Mouse (Mus musculus): ENCODE measurements around the gene Ppwd1. TPM values are rescaled to one million over a fixed set of nuclear protein-coding genes. Genes with fewer than 3 reads are reported as not detected.

The Ppwd1 gene
- polyA plus RNA-seq, 1 experiment from 2014 or later, result 12.5 TPM

GRCm38 (mm10) chr13:104171711-104172110 lies 56.9 kb downstream of the Ppwd1 start:
- Histone ChIP-seq H3K4me1 (replicated peaks) (peaks cover 5% of the 10 kb centered on the region), H3K36me3 (peaks cover 46% of the 10 kb centered on the region), H3K9me3 (0 out of 2 replicates have a peak, but pooled peaks cover 3% of the 10 kb centered on the region), H3K27me3 (ENCODE audit: insufficient read depth, poor library complexity, severe bottlenecking) (no peaks in the 10 kb centered on the region), H3K4me3 (no peak overlapping the region), H3K27ac (no peak overlapping the region)
- DNase-seq (ENCODE audit: low spot score), result no peak
- 92% methylated on average over 5 of the region's 5 CpGs for WGBS

- no peak overlapping the region for H3K27ac ChIP-seq
- H3K4me3 ChIP-seq, result no peak overlapping the region
- WGBS, result 97% methylated on average over 1 of the region's 1 CpGs
- H3K36me3 ChIP-seq, result peaks cover 67% of the 10 kb centered on the region
- no peak for DNase-seq (ENCODE audit: low spot score)
- no peaks in the 10 kb centered on the region for H3K27me3 ChIP-seq (ENCODE audit: insufficient read depth, poor library complexity, severe bottlenecking)
- no peaks in the 10 kb centered on the region for H3K9me3 ChIP-seq
- H3K4me1 ChIP-seq (replicated peaks), result no peaks in the 10 kb centered on the region
These were observed 73.0 kb downstream of the Ppwd1 start for GRCm38 (mm10) chr13:104155686-104156085.

Other genes with a start within 250 kb of the Ppwd1 start
- 15.8 and 19.3 TPM in 2 replicates for gene Nln, start 119.2 kb downstream of the Ppwd1 start, polyA plus RNA-seq (2016; fragmentation: Nextera tagmentation; extraction: Ambion mirVana)
- 12.4 and 22.1 TPM in 2 replicates for gene Sgtb, start 119.1 kb downstream of the Ppwd1 start, polyA plus RNA-seq (2016; fragmentation: Nextera tagmentation; extraction: Ambion mirVana)
- 71.7 and 84.6 TPM in 2 replicates for gene Trappc13, start 50.4 kb downstream of the Ppwd1 start, polyA plus RNA-seq (2016; fragmentation: Nextera tagmentation; extraction: Ambion mirVana)
- 17.8 and 18.0 TPM in 2 replicates for gene Trim23, start 50.0 kb downstream of the Ppwd1 start, polyA plus RNA-seq (2016; fragmentation: Nextera tagmentation; extraction: Ambion mirVana)
- gene Cenpk, start 232 bp downstream of the Ppwd1 start, polyA plus RNA-seq (2016; fragmentation: Nextera tagmentation; extraction: Ambion mirVana), result 55.5 and 86.6 TPM in 2 replicates
- gene Adamts6, start 59.0 kb upstream of the Ppwd1 start, polyA plus RNA-seq (2016; fragmentation: Nextera tagmentation; extraction: Ambion mirVana), result 2.0 and 2.2 TPM in 2 replicates